Mouse (Mus musculus): Measurements from ENCODE around the gene Cenpn. TPM values are rescaled to one million over a fixed set of nuclear protein-coding genes. Genes with fewer than 3 reads are reported as not detected.
A peak's percentile ranks its signal among the peaks of the same experiment; 100 is the strongest.

Cenpn gene
- polyA plus RNA-seq (2016; fragmentation: Nextera tagmentation; extraction: Ambion mirVana) = 61.5 and 71.6 TPM in 2 replicates

DNA sequence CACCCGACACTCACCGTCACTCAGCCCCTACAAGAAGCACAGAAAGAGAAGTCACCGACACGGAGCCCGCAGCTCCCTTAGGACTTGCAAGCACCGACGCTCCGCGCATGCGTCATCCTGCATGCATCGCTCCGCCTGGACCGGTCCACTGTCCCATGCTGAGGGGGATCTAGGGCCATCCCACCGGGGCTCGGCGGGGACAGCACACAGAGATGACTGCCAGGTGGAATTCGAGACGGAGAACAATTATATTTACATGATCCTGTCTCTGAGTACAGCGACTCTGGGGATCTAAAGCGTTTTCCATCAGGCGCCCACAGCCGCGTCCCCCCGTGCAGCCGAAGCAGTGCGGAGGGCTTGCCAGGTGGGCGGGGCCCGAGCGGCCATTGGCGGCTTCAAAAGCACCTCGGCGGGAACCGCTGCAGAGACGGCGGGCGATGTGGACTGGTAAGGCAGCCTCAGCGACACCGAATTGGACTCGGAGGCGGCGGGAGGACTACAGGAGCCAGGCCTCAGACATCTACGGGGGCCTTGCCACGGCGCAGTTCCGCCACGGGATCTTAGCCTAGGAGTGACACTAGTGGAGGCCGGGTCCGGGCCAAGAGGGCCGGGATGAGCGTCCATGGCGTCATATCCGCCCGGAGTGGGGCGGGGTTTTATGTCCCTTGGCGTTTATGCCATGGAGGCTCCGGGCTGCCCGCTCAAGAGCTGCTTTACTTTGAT, at the start of gene Cenpn, which contains the start of gene Cmc2:
Gene Cenpn, plus strand, starts transcription at position 394 of the 723 bp plus-strand sequence.
Gene Cmc2, minus strand, starts transcription at position 119 of the 723 bp plus-strand sequence.
- Histone ChIP-seq H3K4me3 (peak within 1 kb of the TSS; percentile 88), H3K9me3 (replicated peaks) (no peaks in the 10 kb centered on the region), H3K4me1 (peaks cover 18% of the 10 kb centered on the region), H3K36me3 (peaks cover 38% of the 10 kb centered on the region), H3K27ac (replicated peaks) (peak within 1 kb of the TSS; percentile 97), H3K27me3 (ENCODE audit: low read depth, poor library complexity, severe bottlenecking) (no peaks in the 10 kb centered on the region)
- WGBS = under 1% methylated on average over 56 of the region's 57 CpGs
- peak; percentile 94 for DNase-seq (ENCODE audit: low spot score)

DNA sequence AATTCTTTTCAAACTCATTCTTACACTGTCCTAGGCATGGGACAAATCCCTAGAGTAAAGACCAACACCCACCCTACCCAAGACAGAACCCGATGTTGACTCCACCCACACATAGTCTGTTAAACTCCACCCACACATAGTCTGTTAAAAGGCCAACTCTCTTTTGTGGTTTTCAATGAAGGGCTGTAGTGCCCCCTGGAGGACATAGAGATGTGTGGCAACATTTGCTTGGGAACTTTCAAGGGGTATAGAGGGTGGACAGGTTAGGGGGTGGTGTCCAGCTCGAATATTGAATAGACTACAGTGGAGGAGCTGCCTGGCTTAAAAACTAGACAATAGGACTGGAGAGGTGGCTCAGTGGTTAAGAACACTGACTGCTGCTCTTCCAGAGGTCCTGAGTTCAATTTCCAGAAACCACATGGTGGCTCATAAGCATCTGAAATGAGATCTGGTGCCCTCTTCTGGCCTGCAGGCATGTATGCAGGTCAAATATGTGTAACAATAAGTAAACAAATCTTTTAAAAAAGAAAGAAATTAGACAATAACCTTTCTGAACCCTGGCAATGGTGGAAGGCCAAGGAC, 48.7 kb upstream of the Cenpn start:
- H3K4me1 ChIP-seq = no peaks in the 10 kb centered on the region
- no peak for DNase-seq (ENCODE audit: low spot score)
- H3K27ac ChIP-seq (replicated peaks) = no peak overlapping the region
- no peaks in the 10 kb centered on the region for H3K27me3 ChIP-seq (ENCODE audit: low read depth, poor library complexity, severe bottlenecking)
- WGBS = 79% methylated on average over 2 of the region's 2 CpGs
- no peaks in the 10 kb centered on the region for H3K36me3 ChIP-seq
- no peaks in the 10 kb centered on the region for H3K9me3 ChIP-seq (replicated peaks)
- no peak overlapping the region for H3K4me3 ChIP-seq

GRCm38 (mm10) chr8:116873586-116873985, 47.9 kb upstream of the Cenpn start:
- 83% methylated on average over 11 of the region's 11 CpGs for WGBS
- no peaks in the 10 kb centered on the region for H3K9me3 ChIP-seq (replicated peaks)
- H3K27me3 ChIP-seq (ENCODE audit: low read depth, poor library complexity, severe bottlenecking) = no peaks in the 10 kb centered on the region
- no peak for DNase-seq (ENCODE audit: low spot score)
- no peak overlapping the region for H3K27ac ChIP-seq (replicated peaks)
- H3K4me3 ChIP-seq = no peak overlapping the region
- no peaks in the 10 kb centered on the region for H3K4me1 ChIP-seq
- no peaks in the 10 kb centered on the region for H3K36me3 ChIP-seq

DNA sequence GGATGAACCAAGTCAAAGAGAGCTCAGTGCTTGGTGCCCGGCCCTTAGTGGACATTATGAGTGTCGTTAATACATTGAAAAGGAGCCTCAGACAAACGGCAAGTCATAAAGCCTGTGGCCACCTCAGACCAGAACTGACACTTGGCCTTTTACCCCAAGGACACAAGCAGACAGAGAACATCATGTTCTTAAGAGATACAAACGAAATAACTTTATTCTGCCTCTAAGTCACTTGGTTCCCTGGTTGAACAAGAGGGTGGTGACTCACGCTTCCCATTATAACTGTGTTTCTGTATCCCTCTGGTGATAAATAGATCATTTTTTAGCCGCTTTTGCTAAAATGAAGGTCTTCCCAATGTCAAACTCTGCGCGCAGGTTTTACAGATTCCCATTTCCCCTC, 47.5 kb upstream of the Cenpn start:
- H3K4me1 ChIP-seq = no peaks in the 10 kb centered on the region
- no peak overlapping the region for H3K27ac ChIP-seq (replicated peaks)
- no peaks in the 10 kb centered on the region for H3K27me3 ChIP-seq (ENCODE audit: low read depth, poor library complexity, severe bottlenecking)
- H3K36me3 ChIP-seq = no peaks in the 10 kb centered on the region
- no peak overlapping the region for H3K4me3 ChIP-seq
- no peak for DNase-seq (ENCODE audit: low spot score)
- no peaks in the 10 kb centered on the region for H3K9me3 ChIP-seq (replicated peaks)
- whole genome bisulfite sequencing = 90% methylated on average over 8 of the region's 8 CpGs

GRCm38 (mm10) chr8:116875798-116876450, 45.6 kb upstream of the Cenpn start:
- Histone ChIP-seq H3K36me3 (no peaks in the 10 kb centered on the region), H3K27me3 (ENCODE audit: low read depth, poor library complexity, severe bottlenecking) (no peaks in the 10 kb centered on the region), H3K4me1 (no peaks in the 10 kb centered on the region), H3K27ac (replicated peaks) (no peak overlapping the region), H3K4me3 (no peak overlapping the region), H3K9me3 (replicated peaks) (no peaks in the 10 kb centered on the region)
- no peak for DNase-seq (ENCODE audit: low spot score)
- WGBS = 91% methylated on average over 17 of the region's 17 CpGs

- WGBS = 92% methylated on average over 8 of the region's 8 CpGs
- no peak for DNase-seq (ENCODE audit: low spot score)
- Histone ChIP-seq H3K27me3 (ENCODE audit: low read depth, poor library complexity, severe bottlenecking) (no peaks in the 10 kb centered on the region), H3K9me3 (replicated peaks) (peaks cover 8% of the 10 kb centered on the region), H3K4me3 (no peak overlapping the region), H3K4me1 (no peaks in the 10 kb centered on the region), H3K36me3 (peaks cover 8% of the 10 kb centered on the region), H3K27ac (replicated peaks) (no peak overlapping the region)
These were observed 40.1 kb upstream of the Cenpn start for GRCm38 (mm10) chr8:116881396-116881795.

DNA sequence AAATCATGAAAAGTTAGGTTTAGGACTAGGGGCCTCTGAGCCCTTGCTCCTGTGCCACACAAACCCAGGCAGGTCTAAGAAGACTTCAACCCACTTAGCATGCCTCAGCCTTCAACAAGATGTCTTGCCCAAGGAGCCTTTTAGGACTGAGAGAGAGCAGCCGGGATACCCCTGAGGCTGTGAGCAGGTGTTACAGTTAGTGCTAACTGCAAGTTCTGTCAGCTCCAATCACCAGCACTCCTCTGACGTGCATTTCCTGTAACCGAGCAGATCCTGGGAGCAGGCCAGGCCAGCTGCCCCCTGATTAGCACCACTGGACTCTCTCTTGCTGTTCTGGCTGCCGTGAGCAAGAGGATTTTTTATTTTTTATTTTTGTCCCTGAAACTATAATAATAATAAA, 33.7 kb upstream of the Cenpn start:
- no peaks in the 10 kb centered on the region for H3K27me3 ChIP-seq (ENCODE audit: low read depth, poor library complexity, severe bottlenecking)
- H3K27ac ChIP-seq (replicated peaks) = no peak overlapping the region
- peaks cover 8% of the 10 kb centered on the region for H3K9me3 ChIP-seq (replicated peaks)
- no peaks in the 10 kb centered on the region for H3K4me1 ChIP-seq
- H3K36me3 ChIP-seq = peaks cover 53% of the 10 kb centered on the region
- DNase-seq (ENCODE audit: low spot score) = no peak
- 89% methylated on average over 4 of the region's 4 CpGs for WGBS
- no peak overlapping the region for H3K4me3 ChIP-seq

- Histone ChIP-seq H3K4me3 (no peak overlapping the region), H3K4me1 (no peaks in the 10 kb centered on the region), H3K27ac (replicated peaks) (no peak overlapping the region), H3K27me3 (ENCODE audit: low read depth, poor library complexity, severe bottlenecking) (no peaks in the 10 kb centered on the region), H3K9me3 (replicated peaks) (peaks cover 8% of the 10 kb centered on the region), H3K36me3 (peaks cover 59% of the 10 kb centered on the region)
- 95% methylated on average over 5 of the region's 5 CpGs for WGBS
- DNase-seq (ENCODE audit: low spot score) = no peak
These were observed 30.1 kb upstream of the Cenpn start for GRCm38 (mm10) chr8:116891446-116891845.

GRCm38 (mm10) chr8:116892130-116892529, 29.4 kb upstream of the Cenpn start:
- Histone ChIP-seq H3K36me3 (peaks cover 52% of the 10 kb centered on the region), H3K27me3 (ENCODE audit: low read depth, poor library complexity, severe bottlenecking) (no peaks in the 10 kb centered on the region), H3K27ac (replicated peaks) (no peak overlapping the region), H3K9me3 (replicated peaks) (peaks cover 8% of the 10 kb centered on the region), H3K4me3 (no peak overlapping the region), H3K4me1 (no peaks in the 10 kb centered on the region)
- 82% methylated on average over 3 of the region's 3 CpGs for WGBS
- DNase-seq (ENCODE audit: low spot score) = no peak

GRCm38 (mm10) chr8:116892636-116893035, 28.9 kb upstream of the Cenpn start:
- WGBS = 80% methylated on average over 9 of the region's 9 CpGs
- Histone ChIP-seq H3K27ac (replicated peaks) (no peak overlapping the region), H3K27me3 (ENCODE audit: low read depth, poor library complexity, severe bottlenecking) (no peaks in the 10 kb centered on the region), H3K4me1 (no peaks in the 10 kb centered on the region), H3K4me3 (no peak overlapping the region), H3K9me3 (replicated peaks) (peaks cover 8% of the 10 kb centered on the region), H3K36me3 (peaks cover 47% of the 10 kb centered on the region)
- no peak for DNase-seq (ENCODE audit: low spot score)

DNA sequence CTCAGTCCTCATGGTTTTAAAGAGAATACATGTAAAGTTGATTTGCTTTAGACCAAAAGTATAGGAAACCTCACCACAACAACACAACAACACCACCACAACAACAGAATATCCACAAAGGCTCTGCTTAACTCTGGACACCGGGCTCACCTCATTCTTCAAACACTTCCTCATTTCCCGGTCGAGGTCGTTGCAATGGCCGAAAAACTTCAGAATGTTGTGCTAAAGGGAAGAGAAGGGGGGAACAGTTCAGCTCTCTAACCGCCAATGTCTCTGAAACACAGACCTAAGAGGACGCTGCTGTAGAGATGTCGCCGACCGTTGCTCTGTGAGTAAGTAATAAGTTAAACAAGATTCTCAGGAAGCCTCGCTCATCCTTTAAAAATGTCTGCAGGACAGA, 27.6 kb upstream of the Cenpn start:
- H3K27ac ChIP-seq (replicated peaks) = no peak overlapping the region
- no peaks in the 10 kb centered on the region for H3K27me3 ChIP-seq (ENCODE audit: low read depth, poor library complexity, severe bottlenecking)
- no peak for DNase-seq (ENCODE audit: low spot score)
- H3K4me3 ChIP-seq = no peak overlapping the region
- H3K4me1 ChIP-seq = no peaks in the 10 kb centered on the region
- peaks cover 8% of the 10 kb centered on the region for H3K9me3 ChIP-seq (replicated peaks)
- WGBS = 92% methylated on average over 11 of the region's 11 CpGs
- peaks cover 34% of the 10 kb centered on the region for H3K36me3 ChIP-seq

- no peak for DNase-seq (ENCODE audit: low spot score)
- no peak overlapping the region for H3K27ac ChIP-seq (replicated peaks)
- no peak overlapping the region for H3K4me3 ChIP-seq
- WGBS = 84% methylated on average over 6 of the region's 6 CpGs
- H3K4me1 ChIP-seq = no peaks in the 10 kb centered on the region
- H3K36me3 ChIP-seq = peaks cover 21% of the 10 kb centered on the region
- H3K27me3 ChIP-seq (ENCODE audit: low read depth, poor library complexity, severe bottlenecking) = no peaks in the 10 kb centered on the region
- H3K9me3 ChIP-seq (replicated peaks) = peaks cover 8% of the 10 kb centered on the region
These were observed 26.0 kb upstream of the Cenpn start for GRCm38 (mm10) chr8:116895521-116895920.

DNA sequence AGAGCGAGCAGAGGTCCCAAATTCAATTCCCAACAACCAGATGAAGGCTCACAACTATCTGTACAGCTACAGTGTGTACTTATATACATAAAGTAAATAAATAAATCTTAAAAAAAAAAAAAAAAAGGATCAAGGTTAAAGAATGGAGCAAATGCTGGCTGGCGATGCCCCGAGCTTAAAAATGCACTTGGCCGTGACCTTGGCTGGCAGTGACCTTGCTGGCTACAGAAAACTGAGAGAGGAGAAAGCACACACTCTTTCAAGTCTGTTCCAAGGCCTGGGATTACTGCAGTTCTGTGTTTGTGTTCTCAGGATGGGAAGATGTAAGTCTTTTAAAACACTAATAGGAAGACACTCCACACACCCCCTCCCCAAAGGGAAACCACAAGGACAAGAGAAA, 16.8 kb upstream of the Cenpn start:
- H3K36me3 ChIP-seq = peaks cover 48% of the 10 kb centered on the region
- H3K4me1 ChIP-seq = no peaks in the 10 kb centered on the region
- 96% methylated on average over 4 of the region's 4 CpGs for WGBS
- H3K27me3 ChIP-seq (ENCODE audit: low read depth, poor library complexity, severe bottlenecking) = no peaks in the 10 kb centered on the region
- no peak overlapping the region for H3K27ac ChIP-seq (replicated peaks)
- no peak overlapping the region for H3K4me3 ChIP-seq
- peaks cover 9% of the 10 kb centered on the region for H3K9me3 ChIP-seq (replicated peaks)
- no peak for DNase-seq (ENCODE audit: low spot score)
